Mouse (Mus musculus) lung, embryonic 16.5 days (tissue): ENCODE measurements around the gene Mrpl20. TPM values are rescaled to one million over a fixed set of nuclear protein-coding genes. Genes with fewer than 3 reads are reported as not detected.

Experiments
- ATAC-seq: fragments of 200-750 bp; cut with Nextera tagmentation; 2 replicates; pipeline ENCODE4 v1.8.0; 2017; ENCODE audit warnings: low read depth, mild to moderate bottlenecking, moderate library complexity
- H3K27ac ChIP-seq: fragments of 300-500 bp; sonication (generic); 2 replicates; pipeline ENCODE4 v1.5.1; 2014; ENCODE audit warnings: mild to moderate bottlenecking, control low read depth, low read length
- H3K27me3 ChIP-seq: fragments of 300-500 bp; sonication (generic); 2 replicates; pipeline ENCODE4 v1.6.1; 2014; ENCODE audit warnings: low read depth, low read length, mixed read lengths; ENCODE audit not compliant: control insufficient read depth, insufficient read depth
- H3K36me3 ChIP-seq: fragments of 300-500 bp; sonication (generic); 2 replicates; pipeline ENCODE4 v1.6.1; 2014; ENCODE audit warnings: low read length; ENCODE audit not compliant: control insufficient read depth, insufficient read depth
- H3K4me1 ChIP-seq: fragments of 300-500 bp; sonication (generic); replicated peaks from 2 replicates; pipeline ENCODE4 v1.6.1; 2014; ENCODE audit warnings: low read length, mixed read lengths; ENCODE audit not compliant: control insufficient read depth, insufficient read depth
- H3K4me2 ChIP-seq: fragments of 300-500 bp; sonication (generic); 2 replicates; pipeline ENCODE4 v1.6.1; 2014; ENCODE audit warnings: low read depth, low read length, control low read depth
- H3K4me3 ChIP-seq: fragments of 300-500 bp; sonication (generic); 2 replicates; pipeline ENCODE4 v1.5.1; 2014; ENCODE audit warnings: mild to moderate bottlenecking, low read length, control low read depth
- H3K9ac ChIP-seq: fragments of 300-500 bp; sonication (generic); 2 replicates; pipeline ENCODE4 v1.6.1; 2014; ENCODE audit warnings: low read length, control low read depth
- H3K9me3 ChIP-seq: fragments of 300-500 bp; sonication (generic); 2 replicates; pipeline ENCODE4 v1.6.1; 2016; ENCODE audit warnings: low read length; ENCODE audit not compliant: control insufficient read depth
- WGBS: fragments of 180-500 bp; shearing (Covaris S2); extraction: QIAGEN DNeasy Blood & Tissue Kit; methylation state at CpG from one replicate; pipeline ENCODE4 v1.1.7; 2014; 5-methylcytosine and 5-hydroxymethylcytosine counted together
- polyA plus RNA-seq: library from polyadenylated mRNA; unstranded; fragments of >200 nt; fragmentation: Nextera tagmentation; extraction: Ambion mirVana; gene quantifications from 2 replicates; pipeline ENCODE4 v1.2.1, GENCODE M21; 2015

Gene Mrpl20
- polyA plus RNA-seq, 1 experiment from 2014 or later = 177 TPM

DNA sequence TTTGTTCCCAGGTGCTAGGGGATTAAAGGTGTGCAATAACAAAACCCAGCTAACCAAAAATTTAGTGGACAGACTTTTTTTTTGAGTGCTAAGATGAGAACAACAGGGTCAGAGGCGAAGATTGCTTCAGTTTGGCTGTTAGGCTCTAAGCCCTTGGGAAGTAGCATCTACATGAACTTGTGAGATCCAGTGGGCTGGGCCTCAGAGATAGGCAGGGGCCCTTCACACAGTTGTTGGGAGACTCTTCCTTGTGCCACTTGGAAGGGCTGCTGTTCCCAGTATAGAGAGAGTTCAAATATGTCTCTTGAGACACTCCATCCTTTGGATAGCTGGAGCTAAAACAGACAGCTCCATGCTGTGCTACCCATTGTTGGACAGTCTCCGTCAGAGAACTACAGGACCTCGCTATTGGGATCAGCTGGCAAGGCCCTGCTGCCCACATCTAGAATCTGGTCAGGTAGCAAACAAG, 12.6 kb upstream of the Mrpl20 start, which contains the start of gene Ankrd65:
TSS of gene Ankrd65 (plus strand) at position 419 of the 469 bp plus-strand sequence.
- no peak within 1 kb of the TSS for H3K4me2 ChIP-seq
- no peak within 1 kb of the TSS for H3K9ac ChIP-seq
- no peak within 1 kb of the TSS for H3K4me3 ChIP-seq
- WGBS = 69% methylated on average over 3 of the region's 3 CpGs
- no peak for ATAC-seq
- H3K27ac ChIP-seq = no peak within 1 kb of the TSS
- no peaks in the 10 kb centered on the region for H3K36me3 ChIP-seq
- H3K4me1 ChIP-seq = no peaks in the 10 kb centered on the region
- H3K27me3 ChIP-seq = no peaks in the 10 kb centered on the region
- H3K9me3 ChIP-seq = no peaks in the 10 kb centered on the region

DNA sequence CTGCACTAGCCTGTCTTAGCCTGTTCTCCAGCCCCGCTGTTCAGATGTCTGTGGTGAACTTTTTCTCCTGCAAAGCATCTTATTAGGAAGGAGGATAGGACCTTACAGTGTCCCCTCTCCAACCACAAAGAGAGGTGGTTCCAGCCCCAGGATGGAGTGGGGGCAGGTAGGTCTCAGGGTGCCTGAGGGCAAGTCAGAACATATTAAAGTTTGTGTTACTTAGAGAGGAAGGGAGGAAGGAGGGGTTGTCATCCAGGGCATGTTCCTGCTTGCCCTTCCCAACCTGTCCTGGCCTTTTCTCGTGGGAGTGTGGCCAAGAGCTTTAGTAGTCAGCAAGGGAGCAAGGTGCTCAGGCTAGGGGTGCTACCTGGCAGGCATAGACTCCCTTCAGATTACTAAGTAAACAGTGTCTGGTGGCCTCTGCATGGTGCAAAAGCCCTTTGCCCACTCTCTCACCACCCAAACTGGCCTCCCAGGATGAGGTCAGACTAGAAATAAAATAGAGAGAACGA, 12.0 kb upstream of the Mrpl20 start:
- 51% methylated on average over 3 of the region's 3 CpGs for WGBS

DNA sequence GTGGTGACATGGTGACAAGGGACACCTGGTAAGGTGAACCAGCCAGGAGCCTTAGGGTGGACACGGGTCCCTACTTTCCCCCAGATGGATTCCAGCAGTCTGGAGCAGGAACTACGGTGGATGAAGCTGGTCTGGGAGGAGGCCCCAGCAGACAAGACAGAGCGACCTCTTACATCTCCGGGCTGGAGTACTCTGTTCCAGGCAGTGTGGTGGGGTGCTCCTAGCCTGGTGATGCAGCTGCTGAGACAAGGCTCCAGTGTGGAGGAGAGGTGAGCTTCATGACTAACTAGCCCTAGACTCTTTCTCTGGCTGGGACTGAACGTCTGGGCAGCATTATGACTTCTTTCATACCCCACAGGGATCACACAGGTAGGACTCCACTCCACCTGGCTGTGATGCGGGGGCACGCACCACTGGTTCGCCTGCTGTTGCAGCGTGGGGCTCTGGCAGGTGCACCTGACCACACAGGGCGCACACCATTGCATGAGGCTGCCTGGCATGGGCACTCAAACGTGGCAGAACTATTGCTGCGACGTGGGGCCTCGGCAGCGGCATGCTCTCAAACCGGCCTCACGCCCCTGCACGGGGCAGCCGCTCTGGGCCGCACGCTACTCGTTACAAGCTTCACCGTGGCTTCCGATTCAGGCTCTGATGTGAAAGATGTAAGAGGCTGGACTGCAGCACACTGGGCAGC, 11.3 kb upstream of the Mrpl20 start:
- Histone ChIP-seq H3K36me3 (no peaks in the 10 kb centered on the region), H3K27ac (no peak overlapping the region), H3K4me1 (no peaks in the 10 kb centered on the region), H3K4me3 (no peak overlapping the region), H3K9ac (no peak overlapping the region), H3K9me3 (no peaks in the 10 kb centered on the region), H3K4me2 (no peak overlapping the region), H3K27me3 (no peaks in the 10 kb centered on the region)
- ATAC-seq = no peak
- 69% methylated on average over 24 of the region's 24 CpGs for whole genome bisulfite sequencing

More for the DNA sequence above, 12.0 kb upstream of the Mrpl20 start:
- Histone ChIP-seq H3K4me1 (no peaks in the 10 kb centered on the region), H3K27ac (no peak overlapping the region), H3K4me2 (no peak overlapping the region), H3K36me3 (no peaks in the 10 kb centered on the region), H3K9ac (no peak overlapping the region), H3K27me3 (no peaks in the 10 kb centered on the region), H3K4me3 (no peak overlapping the region), H3K9me3 (no peaks in the 10 kb centered on the region)
- ATAC-seq = 0 out of 2 replicates have a peak, but pooled peaks have one; percentile 34

DNA sequence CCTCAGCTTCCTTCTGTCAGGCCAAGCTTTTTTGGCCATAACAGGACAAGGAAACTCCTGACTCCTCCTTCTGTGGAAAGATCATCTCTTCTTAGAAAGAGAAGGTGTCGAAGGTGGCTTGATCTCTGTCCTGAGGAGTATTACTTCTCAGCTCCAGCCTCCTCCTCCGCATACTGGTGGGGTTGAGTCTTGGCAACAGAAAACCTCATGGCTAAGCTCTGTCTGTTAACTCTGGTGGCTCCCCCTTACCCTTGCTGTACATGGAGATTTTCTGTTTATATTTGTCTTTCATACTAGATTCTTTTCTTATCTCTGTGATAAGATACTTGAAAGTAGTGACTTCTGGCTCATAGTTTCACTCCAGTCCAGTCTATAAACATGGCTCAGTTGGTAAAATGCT, 8.9 kb upstream of the Mrpl20 start:
- Histone ChIP-seq H3K9ac (no peak overlapping the region), H3K36me3 (no peaks in the 10 kb centered on the region), H3K9me3 (no peaks in the 10 kb centered on the region), H3K27ac (no peak overlapping the region), H3K4me1 (no peaks in the 10 kb centered on the region), H3K27me3 (no peaks in the 10 kb centered on the region; the same call in 1 of the 2 replicates), H3K4me2 (no peak overlapping the region), H3K4me3 (no peak overlapping the region)
- peak; percentile 47; the same call in 1 of the 2 replicates for ATAC-seq
- 45% methylated on average over 2 of the region's 2 CpGs for WGBS

DNA sequence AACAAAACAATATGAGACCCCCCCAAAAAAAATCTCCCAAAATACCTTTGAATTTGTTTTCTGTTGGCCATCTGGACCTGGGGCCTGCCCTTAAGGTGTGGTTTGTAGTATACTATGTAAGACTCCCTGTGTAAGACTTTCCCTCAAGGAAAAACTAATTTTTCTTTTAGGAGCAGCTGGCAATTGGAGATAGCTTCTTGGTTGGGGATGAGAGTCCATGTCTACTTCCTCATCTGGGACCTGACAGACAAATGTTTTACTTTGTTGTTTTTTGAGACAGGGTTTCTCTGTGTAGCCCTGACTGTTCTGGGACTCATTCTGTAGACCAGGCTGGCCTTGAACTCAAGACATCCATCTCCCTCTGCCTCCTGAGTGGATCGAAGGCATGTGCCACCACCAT, 603 bp upstream of the Mrpl20 start:
- H3K4me1 ChIP-seq = peaks cover 12% of the 10 kb centered on the region
- no peaks in the 10 kb centered on the region; the same call in 1 of the 2 replicates for H3K27me3 ChIP-seq
- 95% methylated on average over 1 of the region's 1 CpGs for WGBS
- no peaks in the 10 kb centered on the region for H3K9me3 ChIP-seq
- no peak for ATAC-seq
- H3K27ac ChIP-seq = no peak overlapping the region
- H3K4me2 ChIP-seq = no peak overlapping the region
- H3K4me3 ChIP-seq = no peak overlapping the region
- no peak overlapping the region for H3K9ac ChIP-seq
- no peaks in the 10 kb centered on the region for H3K36me3 ChIP-seq

DNA sequence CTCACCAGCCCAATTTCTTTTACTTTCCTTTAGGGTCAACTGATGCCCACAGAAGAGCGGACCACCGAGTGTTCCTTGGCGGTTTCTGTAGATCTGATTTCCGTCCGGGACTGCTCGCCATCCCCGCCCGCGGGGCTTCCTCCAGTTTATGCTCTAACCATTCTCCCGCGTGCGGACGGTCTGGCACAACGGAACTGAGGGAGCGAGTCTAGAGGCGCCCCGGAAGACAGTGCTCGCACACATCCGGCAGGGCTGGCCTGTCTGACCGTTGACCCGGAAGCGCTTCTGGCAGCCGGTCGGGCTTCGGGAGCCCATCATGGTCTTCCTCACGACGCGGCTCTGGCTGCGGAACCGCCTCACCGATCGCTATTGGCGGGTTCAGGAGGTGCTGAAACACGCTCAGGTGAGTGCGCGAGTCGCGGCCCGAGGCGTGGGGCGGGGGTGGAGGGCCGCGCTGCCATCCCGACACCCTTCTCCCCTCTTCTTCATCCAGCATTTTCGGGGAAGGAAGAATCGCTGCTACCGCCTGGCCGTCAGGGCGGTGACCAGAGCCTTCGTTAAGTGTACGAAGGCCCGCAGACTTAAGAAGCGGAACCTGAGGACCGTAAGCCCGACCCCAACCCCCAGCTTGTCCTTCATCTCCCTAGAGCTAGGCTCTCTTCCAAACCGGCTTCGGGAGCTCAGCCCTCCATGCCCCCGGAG, 813 bp downstream of the Mrpl20 start:
- no peaks in the 10 kb centered on the region for H3K9me3 ChIP-seq
- no peaks in the 10 kb centered on the region for H3K27me3 ChIP-seq

DNA sequence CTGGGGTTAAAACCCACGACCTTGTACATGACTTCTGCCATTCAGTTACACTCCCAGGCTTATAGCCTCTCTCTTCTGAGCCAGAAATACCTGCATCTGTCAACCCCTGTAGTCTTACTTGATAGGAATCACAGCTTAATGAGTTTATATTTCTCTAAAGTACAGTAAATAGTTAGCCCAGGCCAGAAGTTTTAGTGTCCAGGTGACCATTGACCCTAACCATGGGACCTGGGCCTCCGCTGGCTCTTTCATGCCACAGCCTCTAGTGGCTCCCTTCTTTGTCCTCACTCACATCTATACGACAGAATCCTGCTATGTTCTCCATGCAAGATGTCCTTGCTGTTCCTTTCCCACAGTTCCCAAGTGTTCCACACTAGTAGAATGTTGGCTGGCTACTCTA, 5.2 kb downstream of the Mrpl20 start:
- whole genome bisulfite sequencing = 90% methylated on average over 3 of the region's 3 CpGs
- no peak overlapping the region for H3K9ac ChIP-seq
- H3K27ac ChIP-seq = no peak overlapping the region
- no peaks in the 10 kb centered on the region for H3K9me3 ChIP-seq
- no peak overlapping the region for H3K4me3 ChIP-seq
- peaks cover 30% of the 10 kb centered on the region for H3K36me3 ChIP-seq
- H3K4me2 ChIP-seq = no peak overlapping the region
- no peaks in the 10 kb centered on the region for H3K27me3 ChIP-seq
- H3K4me1 ChIP-seq = peaks cover 9% of the 10 kb centered on the region
- ATAC-seq = no peak

More for the DNA sequence above, 813 bp downstream of the Mrpl20 start:
- Histone ChIP-seq H3K9ac (peak overlapping the region; percentile 76), H3K4me2 (peak overlapping the region; percentile 69), H3K36me3 (peaks cover 8% of the 10 kb centered on the region), H3K4me3 (peak overlapping the region; percentile 81), H3K27ac (peak overlapping the region; percentile 64), H3K4me1 (peaks cover 12% of the 10 kb centered on the region)
- peak; percentile 98 for ATAC-seq
- WGBS = under 1% methylated on average over 58 of the region's 58 CpGs

DNA sequence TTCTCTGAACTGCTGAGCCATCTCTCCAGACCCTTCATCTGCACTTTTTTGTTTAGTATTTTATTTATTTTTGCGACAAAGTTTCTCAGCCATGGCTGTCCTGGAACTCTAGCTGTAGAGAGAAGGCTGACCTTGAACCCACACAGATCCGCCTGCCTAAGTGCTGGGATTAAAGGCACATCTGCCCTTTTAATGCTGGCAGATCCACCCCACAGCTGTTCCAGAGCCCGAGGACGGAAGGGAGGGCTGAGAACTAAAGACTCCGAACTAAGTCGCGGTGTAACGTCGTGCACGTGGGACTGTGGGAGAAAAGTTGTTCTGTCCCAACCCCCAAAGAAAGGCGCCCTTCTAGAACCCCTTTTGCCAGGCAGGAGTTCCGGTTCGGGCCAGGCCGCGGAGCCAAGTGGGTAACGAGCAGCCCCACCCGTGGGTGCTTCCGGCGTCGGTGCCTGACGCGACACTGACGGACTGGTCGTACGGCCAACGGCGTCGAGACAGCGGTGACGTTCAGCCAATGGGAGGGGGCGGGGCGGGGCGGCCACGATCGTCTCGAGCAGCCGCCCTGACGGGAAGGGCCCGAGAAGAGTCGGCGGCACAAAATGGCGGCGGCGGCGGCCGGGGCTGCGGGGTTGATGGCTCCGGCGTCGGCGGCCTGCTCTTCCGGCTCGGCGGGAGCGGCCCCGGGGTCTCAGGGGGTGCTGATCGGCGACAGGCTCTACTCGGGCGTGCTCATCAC, 9.4 kb downstream of the Mrpl20 start, which contains the start of gene Ccnl2:
TSS of gene Ccnl2 (plus strand) at position 561 of the 736 bp plus-strand sequence.
- Histone ChIP-seq H3K4me3 (peak within 1 kb of the TSS; percentile 93), H3K9me3 (no peaks in the 10 kb centered on the region), H3K4me1 (peaks cover 9% of the 10 kb centered on the region), H3K27ac (peak within 1 kb of the TSS; percentile 94), H3K27me3 (no peaks in the 10 kb centered on the region), H3K9ac (peak within 1 kb of the TSS; percentile 99), H3K4me2 (peak within 1 kb of the TSS; percentile 74), H3K36me3 (peaks cover 51% of the 10 kb centered on the region)
- ATAC-seq = peak; percentile 99
- under 1% methylated on average over 48 of the region's 60 CpGs for WGBS
